Comparison of ENCODE assay signal across 17 mouse cellular contexts in the genomic region with DNA sequence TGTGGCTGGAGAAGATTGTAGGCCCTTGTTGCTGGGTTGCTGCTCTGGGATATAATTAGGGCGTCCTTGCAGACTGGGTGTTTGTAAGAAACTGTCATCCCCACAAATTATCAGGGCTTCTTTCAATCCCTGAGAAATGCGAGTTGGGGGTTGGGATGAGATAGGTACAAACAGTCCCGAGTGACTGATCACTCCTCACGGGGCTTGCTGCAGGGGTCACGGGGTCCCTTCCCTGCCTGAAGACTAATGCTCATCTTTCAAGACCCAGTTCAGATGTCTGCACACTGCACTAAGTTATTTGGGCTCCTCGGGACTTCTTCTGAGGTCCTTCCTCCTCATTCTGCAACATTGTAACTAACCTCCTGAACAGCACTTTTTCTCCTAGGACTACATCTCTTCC.
DNase-seq lines count a peak whose midpoint lies in the region; ATAC-seq and TF ChIP-seq lines count a peak whose summit lies in the region.
"Had no signal": no experiment of that assay in that cellular context is flagged by ENCODE, and none has a peak within 500 bp of the region (broad histone marks: within the 10 kb centered on the region; RNA-seq: fewer than 3 reads in every experiment).

No protein-coding gene starts in this region.

- peak overlapping the region; percentile 8 for H3K27ac ChIP-seq in forebrain, embryonic 11.5 days (ENCODE audit: low read depth, low read length)
- H3K27ac ChIP-seq in forebrain, embryonic 13.5 days = no peak overlapping the region
- 0 out of 2 replicates have a peak overlapping the region, but pooled peaks have one; percentile 10 for H3K27ac ChIP-seq in heart, embryonic 15.5 days
- H3K27ac ChIP-seq in heart, embryonic 12.5 days (ENCODE audit: poor library complexity, severe bottlenecking) = no peak overlapping the region; the same call in 1 of the 2 replicates
- peak overlapping the region; percentile 80 for H3K27ac ChIP-seq in kidney, embryonic 16.5 days (ENCODE audit: low read length)
- peak overlapping the region; percentile 32; the same call in 1 of the 2 replicates for H3K27ac ChIP-seq in testis, adult 2 months (ENCODE audit: control insufficient read depth, insufficient read depth, low read depth, low read length)
- H3K27ac ChIP-seq: liver, embryonic 12.5 days had no signal

- no peak overlapping the region for H3K9ac ChIP-seq in forebrain, embryonic 11.5 days (ENCODE audit: low read length)
- no peak overlapping the region for H3K9ac ChIP-seq in forebrain, embryonic 13.5 days
- H3K9ac ChIP-seq in heart, embryonic 15.5 days = no peak overlapping the region
- H3K9ac ChIP-seq in heart, embryonic 12.5 days = no peak overlapping the region
- H3K9ac ChIP-seq in kidney, embryonic 16.5 days (replicated peaks; ENCODE audit: low read length) = no peak overlapping the region
- H3K9ac ChIP-seq: liver, embryonic 12.5 days; neural tube, embryonic 13.5 days had no signal

- ATAC-seq in forebrain, embryonic 11.5 days (replicated peaks; ENCODE audit: low FRiP score) = no peak
- no peak for ATAC-seq in forebrain, embryonic 13.5 days
- no peak for ATAC-seq in heart, embryonic 15.5 days (replicated peaks; ENCODE audit: insufficient number of reproducible peaks, insufficient read depth, low FRiP score, low read depth)
- ATAC-seq in heart, embryonic 12.5 days (ENCODE audit: insufficient number of reproducible peaks, low FRiP score) = no peak
- no peak for ATAC-seq in kidney, embryonic 16.5 days (ENCODE audit: low FRiP score, low TSS enrichment)
- ATAC-seq: activated CD4-positive, CD25-positive, alpha-beta regulatory T cell, adult 4 months; intestine, embryonic 16.5 days; liver, embryonic 12.5 days; lung, postnatal 0 days had no signal

- no peaks in the 10 kb centered on the region for H3K36me3 ChIP-seq in forebrain, embryonic 11.5 days (ENCODE audit: control insufficient read depth, insufficient read depth, low read length)
- H3K36me3 ChIP-seq in forebrain, embryonic 13.5 days (ENCODE audit: poor library complexity, severe bottlenecking) = no peaks in the 10 kb centered on the region
- no peaks in the 10 kb centered on the region for H3K36me3 ChIP-seq in heart, embryonic 15.5 days
- H3K36me3 ChIP-seq in heart, embryonic 12.5 days = no peaks in the 10 kb centered on the region
- no peaks in the 10 kb centered on the region for H3K36me3 ChIP-seq in kidney, embryonic 16.5 days (ENCODE audit: insufficient read depth, low read length)
- H3K36me3 ChIP-seq in testis, adult 2 months (ENCODE audit: control insufficient read depth, insufficient read depth, low read length) = no peaks in the 10 kb centered on the region
- H3K36me3 ChIP-seq: neural tube, embryonic 13.5 days had no signal

- no peaks in the 10 kb centered on the region for H3K9me3 ChIP-seq in forebrain, embryonic 11.5 days (ENCODE audit: control insufficient read depth, low read length)
- no peaks in the 10 kb centered on the region for H3K9me3 ChIP-seq in forebrain, embryonic 13.5 days (replicated peaks)
- H3K9me3 ChIP-seq in heart, embryonic 15.5 days (replicated peaks) = no peaks in the 10 kb centered on the region
- H3K9me3 ChIP-seq in heart, embryonic 12.5 days (replicated peaks) = no peaks in the 10 kb centered on the region
- H3K9me3 ChIP-seq in kidney, embryonic 16.5 days (ENCODE audit: low read length) = 0 out of 2 replicates have a peak, but pooled peaks cover 2% of the 10 kb centered on the region
- H3K9me3 ChIP-seq: liver, embryonic 12.5 days; neural tube, embryonic 13.5 days had no signal

- H3K4me1 ChIP-seq in forebrain, embryonic 11.5 days (replicated peaks; ENCODE audit: control insufficient read depth, insufficient read depth, low read length) = peaks cover 18% of the 10 kb centered on the region
- peaks cover 45% of the 10 kb centered on the region for H3K4me1 ChIP-seq in forebrain, embryonic 13.5 days
- peaks cover 66% of the 10 kb centered on the region for H3K4me1 ChIP-seq in heart, embryonic 15.5 days (replicated peaks)
- H3K4me1 ChIP-seq in heart, embryonic 12.5 days (replicated peaks) = peaks cover 61% of the 10 kb centered on the region
- H3K4me1 ChIP-seq in kidney, embryonic 16.5 days (ENCODE audit: insufficient read depth, low read length) = peaks cover 60% of the 10 kb centered on the region
- H3K4me1 ChIP-seq in testis, adult 2 months (ENCODE audit: control insufficient read depth, insufficient read depth, low read length) = peaks cover 13% of the 10 kb centered on the region

- H3K27me3 ChIP-seq in forebrain, embryonic 11.5 days (ENCODE audit: control insufficient read depth, insufficient read depth, low read length) = no peaks in the 10 kb centered on the region
- H3K27me3 ChIP-seq in forebrain, embryonic 13.5 days = no peaks in the 10 kb centered on the region
- no peaks in the 10 kb centered on the region for H3K27me3 ChIP-seq in heart, embryonic 15.5 days
- no peaks in the 10 kb centered on the region for H3K27me3 ChIP-seq in heart, embryonic 12.5 days (replicated peaks)
- no peaks in the 10 kb centered on the region for H3K27me3 ChIP-seq in kidney, embryonic 16.5 days (ENCODE audit: insufficient read depth, low read length)
- H3K27me3 ChIP-seq in testis, adult 2 months (ENCODE audit: control insufficient read depth, insufficient read depth, low read length) = no peaks in the 10 kb centered on the region
- H3K27me3 ChIP-seq: liver, embryonic 12.5 days; neural tube, embryonic 13.5 days had no signal

- no peak for TF ChIP-seq CTCF in testis, adult 2 months (IDR thresholded peaks at IDR 0.05; ENCODE audit: control insufficient read depth, insufficient read depth, insufficient replicate concordance, low read depth, low read length)

- DNase-seq in forebrain, embryonic 11.5 days (ENCODE audit: low spot score) = no peak
- no peak for DNase-seq in kidney, adult 8-10 months
- no peak for DNase-seq in testis, postnatal 10 days (ENCODE audit: low spot score)
- DNase-seq: adrenal gland, postnatal 36 days; cerebellum, adult 9-10 months; right cerebral cortex, postnatal 4 days; thymus, adult 18-20 months had no signal

- no peak for TF ChIP-seq POLR2A in testis, adult 2 months (IDR thresholded peaks at IDR 0.05; ENCODE audit: control insufficient read depth, low read depth, low read length)

- no peak overlapping the region for H3K4me2 ChIP-seq in forebrain, embryonic 11.5 days (ENCODE audit: low read depth, low read length, severe bottlenecking)
- no peak overlapping the region for H3K4me2 ChIP-seq in forebrain, embryonic 13.5 days
- H3K4me2 ChIP-seq in heart, embryonic 15.5 days = no peak overlapping the region
- H3K4me2 ChIP-seq in heart, embryonic 12.5 days = no peak overlapping the region
- H3K4me2 ChIP-seq in kidney, embryonic 16.5 days (replicated peaks; ENCODE audit: low read depth, low read length) = no peak overlapping the region

- H3K4me3 ChIP-seq in forebrain, embryonic 11.5 days (ENCODE audit: low read depth, low read length) = no peak overlapping the region
- H3K4me3 ChIP-seq in forebrain, embryonic 13.5 days = no peak overlapping the region
- no peak overlapping the region for H3K4me3 ChIP-seq in heart, embryonic 15.5 days
- H3K4me3 ChIP-seq in heart, embryonic 12.5 days = no peak overlapping the region
- no peak overlapping the region for H3K4me3 ChIP-seq in kidney, embryonic 16.5 days (ENCODE audit: low read length)
- no peak overlapping the region for H3K4me3 ChIP-seq in testis, adult 2 months (ENCODE audit: control insufficient read depth, low read depth, low read length)
- H3K4me3 ChIP-seq: liver, embryonic 12.5 days; neural tube, embryonic 13.5 days had no signal

- WGBS in forebrain, embryonic 11.5 days = 22% methylated on average over 6 of the region's 6 CpGs
- 30% methylated on average over 6 of the region's 6 CpGs for WGBS in forebrain, embryonic 13.5 days
- WGBS in heart, embryonic 15.5 days = 38% methylated on average over 6 of the region's 6 CpGs
- 29% methylated on average over 6 of the region's 6 CpGs for WGBS in heart, embryonic 12.5 days
- WGBS in kidney, embryonic 16.5 days = 30% methylated on average over 6 of the region's 6 CpGs

Comparison
In these comparisons a context has a peak if more than half of its experiments do, and no peak if none do; other contexts are left out.
1. H3K27ac ChIP-seq: peak in forebrain, embryonic 11.5 days (single experiment), heart, embryonic 15.5 days (single experiment), kidney, embryonic 16.5 days (single experiment) and testis, adult 2 months (single experiment); none in forebrain, embryonic 13.5 days (single experiment) and heart, embryonic 12.5 days (single experiment).